Mouse (Mus musculus): ENCODE results near the gene Evl. TPM values are rescaled to one million over a fixed set of nuclear protein-coding genes. Genes with fewer than 3 reads are reported as not detected.

Gene Evl
- polyA plus RNA-seq, 1 experiment: 71.5 TPM

GRCm38 (mm10) chr12:108701221-108701620 is 146.7 kb downstream of the Evl start:
- Histone ChIP-seq H3K4me3 (no peak overlapping the region), H3K4me2 (ENCODE audit: low read depth) (no peak overlapping the region), H3K27me3 (ENCODE audit: control insufficient read depth, insufficient read depth, insufficient read length) (peaks cover 28% of the 10 kb centered on the region), H3ac (ENCODE audit: control insufficient read depth, insufficient read length) (no peak overlapping the region), H3K79me2 (ENCODE audit: control insufficient read depth, insufficient read depth) (no peaks in the 10 kb centered on the region), H3K36me3 (ENCODE audit: control insufficient read depth, insufficient read depth) (no peaks in the 10 kb centered on the region)
- no peak for TF ChIP-seq SRF (IDR thresholded peaks at IDR 0.05; ENCODE audit: control insufficient read depth, insufficient read length, low read depth)
- no peak for TF ChIP-seq TCF3 (IDR thresholded peaks at IDR 0.05; ENCODE audit: insufficient read length, low read depth)
- no peak for TF ChIP-seq MAX (IDR thresholded peaks at IDR 0.05; ENCODE audit: low read depth)
- no peak for TF ChIP-seq MYOD1 (IDR thresholded peaks at IDR 0.05; ENCODE audit: control insufficient read depth in 1 of 3, insufficient read length in 2 of 3, low read depth in 2 of 3)
- TF ChIP-seq POLR2A (IDR thresholded peaks at IDR 0.05; ENCODE audit: insufficient read length, low read depth): no peak
- TF ChIP-seq CEBPB (IDR thresholded peaks at IDR 0.05; ENCODE audit: insufficient read depth, poor library complexity, severe bottlenecking): no peak
- TF ChIP-seq MYOG (IDR thresholded peaks at IDR 0.05; ENCODE audit: control insufficient read depth in 1 of 3, insufficient read depth in 1 of 3, insufficient read length in 2 of 3, low read depth in 2 of 3): no peak
- no peak for TF ChIP-seq TCF12 (IDR thresholded peaks at IDR 0.05; ENCODE audit: insufficient read depth, poor library complexity, severe bottlenecking)
- TF ChIP-seq REST (IDR thresholded peaks at IDR 0.05; ENCODE audit: insufficient read depth, insufficient read length): no peak
- no peak for TF ChIP-seq POLR2AphosphoS2 (IDR thresholded peaks at IDR 0.05; ENCODE audit: insufficient read length, low read depth)
- TF ChIP-seq USF1 (IDR thresholded peaks at IDR 0.05; ENCODE audit: low read depth): no peak
- no peak for TF ChIP-seq E2F4 (IDR thresholded peaks at IDR 0.05; ENCODE audit: insufficient read depth)

- no peak within 1 kb of the TSS for H3K4me3 ChIP-seq
- H3K4me2 ChIP-seq (ENCODE audit: low read depth): no peak within 1 kb of the TSS
- TF ChIP-seq MYOG (IDR thresholded peaks at IDR 0.05; ENCODE audit: control insufficient read depth in 1 of 3, insufficient read depth in 1 of 3, insufficient read length in 2 of 3, low read depth in 2 of 3) (no peak), REST (IDR thresholded peaks at IDR 0.05; ENCODE audit: insufficient read depth, insufficient read length) (no peak), TCF3 (IDR thresholded peaks at IDR 0.05; ENCODE audit: insufficient read length, low read depth) (no peak), MYOD1 (IDR thresholded peaks at IDR 0.05; ENCODE audit: control insufficient read depth in 1 of 3, insufficient read length in 2 of 3, low read depth in 2 of 3) (no peak), TCF12 (IDR thresholded peaks at IDR 0.05; ENCODE audit: insufficient read depth, poor library complexity, severe bottlenecking) (no peak), SRF (IDR thresholded peaks at IDR 0.05; ENCODE audit: control insufficient read depth, insufficient read length, low read depth) (no peak), USF1 (IDR thresholded peaks at IDR 0.05; ENCODE audit: low read depth) (no peak)
- H3K36me3 ChIP-seq (ENCODE audit: control insufficient read depth, insufficient read depth): no peaks in the 10 kb centered on the region
- H3ac ChIP-seq (ENCODE audit: control insufficient read depth, insufficient read length): no peak within 1 kb of the TSS
- no peaks in the 10 kb centered on the region for H3K79me2 ChIP-seq (ENCODE audit: control insufficient read depth, insufficient read depth)
- H3K27me3 ChIP-seq (ENCODE audit: control insufficient read depth, insufficient read depth, insufficient read length): peaks cover 28% of the 10 kb centered on the region
These were observed 147.7 kb downstream of the Evl start, which contains the start of gene Degs2 for GRCm38 (mm10) chr12:108702185-108702584. Degs2 (minus strand) TSS chr12:108702315.

GRCm38 (mm10) chr12:108705486-108705885 is 151.0 kb downstream of the Evl start:
- Histone ChIP-seq H3ac (ENCODE audit: control insufficient read depth, insufficient read length) (no peak overlapping the region), H3K36me3 (ENCODE audit: control insufficient read depth, insufficient read depth) (no peaks in the 10 kb centered on the region), H3K27me3 (ENCODE audit: control insufficient read depth, insufficient read depth, insufficient read length) (peaks cover 23% of the 10 kb centered on the region), H3K79me2 (ENCODE audit: control insufficient read depth, insufficient read depth) (no peaks in the 10 kb centered on the region), H3K4me3 (no peak overlapping the region), H3K4me2 (ENCODE audit: low read depth) (no peak overlapping the region)
- TF ChIP-seq MAX (IDR thresholded peaks at IDR 0.05; ENCODE audit: low read depth) (no peak), POLR2AphosphoS2 (IDR thresholded peaks at IDR 0.05; ENCODE audit: insufficient read length, low read depth) (no peak), MYOD1 (IDR thresholded peaks at IDR 0.05; ENCODE audit: control insufficient read depth in 1 of 3, insufficient read length in 2 of 3, low read depth in 2 of 3) (no peak), REST (IDR thresholded peaks at IDR 0.05; ENCODE audit: insufficient read depth, insufficient read length) (no peak), USF1 (IDR thresholded peaks at IDR 0.05; ENCODE audit: low read depth) (no peak)

GRCm38 (mm10) chr12:108706129-108706528 is 151.6 kb downstream of the Evl start:
- Histone ChIP-seq H3K79me2 (ENCODE audit: control insufficient read depth, insufficient read depth) (no peaks in the 10 kb centered on the region), H3K4me3 (no peak overlapping the region), H3ac (ENCODE audit: control insufficient read depth, insufficient read length) (no peak overlapping the region), H3K36me3 (ENCODE audit: control insufficient read depth, insufficient read depth) (no peaks in the 10 kb centered on the region), H3K4me2 (ENCODE audit: low read depth) (no peak overlapping the region), H3K27me3 (ENCODE audit: control insufficient read depth, insufficient read depth, insufficient read length) (peaks cover 16% of the 10 kb centered on the region)
- TF ChIP-seq MYOD1 (IDR thresholded peaks at IDR 0.05; ENCODE audit: control insufficient read depth in 1 of 3, insufficient read length in 2 of 3, low read depth in 2 of 3) (no peak), CEBPB (IDR thresholded peaks at IDR 0.05; ENCODE audit: insufficient read depth, poor library complexity, severe bottlenecking) (no peak), E2F4 (IDR thresholded peaks at IDR 0.05; ENCODE audit: insufficient read depth) (no peak), SRF (IDR thresholded peaks at IDR 0.05; ENCODE audit: control insufficient read depth, insufficient read length, low read depth) (no peak), POLR2AphosphoS2 (IDR thresholded peaks at IDR 0.05; ENCODE audit: insufficient read length, low read depth) (no peak), USF1 (IDR thresholded peaks at IDR 0.05; ENCODE audit: low read depth) (no peak), MAX (IDR thresholded peaks at IDR 0.05; ENCODE audit: low read depth) (no peak), POLR2A (IDR thresholded peaks at IDR 0.05; ENCODE audit: insufficient read length, low read depth) (no peak), TCF3 (IDR thresholded peaks at IDR 0.05; ENCODE audit: insufficient read length, low read depth) (no peak), MYOG (IDR thresholded peaks at IDR 0.05; ENCODE audit: control insufficient read depth in 1 of 3, insufficient read depth in 1 of 3, insufficient read length in 2 of 3, low read depth in 2 of 3) (no peak), TCF12 (IDR thresholded peaks at IDR 0.05; ENCODE audit: insufficient read depth, poor library complexity, severe bottlenecking) (no peak), REST (IDR thresholded peaks at IDR 0.05; ENCODE audit: insufficient read depth, insufficient read length) (no peak)

- Histone ChIP-seq H3K4me3 (no peak overlapping the region), H3K79me2 (ENCODE audit: control insufficient read depth, insufficient read depth) (no peaks in the 10 kb centered on the region), H3K36me3 (ENCODE audit: control insufficient read depth, insufficient read depth) (no peaks in the 10 kb centered on the region), H3ac (ENCODE audit: control insufficient read depth, insufficient read length) (no peak overlapping the region), H3K4me2 (ENCODE audit: low read depth) (no peak overlapping the region), H3K27me3 (ENCODE audit: control insufficient read depth, insufficient read depth, insufficient read length) (peaks cover 3% of the 10 kb centered on the region)
- TF ChIP-seq MAX (IDR thresholded peaks at IDR 0.05; ENCODE audit: low read depth): no peak
- TF ChIP-seq REST (IDR thresholded peaks at IDR 0.05; ENCODE audit: insufficient read depth, insufficient read length): no peak
- TF ChIP-seq TCF12 (IDR thresholded peaks at IDR 0.05; ENCODE audit: insufficient read depth, poor library complexity, severe bottlenecking): no peak
- TF ChIP-seq MYOG (IDR thresholded peaks at IDR 0.05; ENCODE audit: control insufficient read depth in 1 of 3, insufficient read depth in 1 of 3, insufficient read length in 2 of 3, low read depth in 2 of 3): no peak
- TF ChIP-seq POLR2AphosphoS2 (IDR thresholded peaks at IDR 0.05; ENCODE audit: insufficient read length, low read depth): no peak
- no peak for TF ChIP-seq MYOD1 (IDR thresholded peaks at IDR 0.05; ENCODE audit: control insufficient read depth in 1 of 3, insufficient read length in 2 of 3, low read depth in 2 of 3)
- no peak for TF ChIP-seq TCF3 (IDR thresholded peaks at IDR 0.05; ENCODE audit: insufficient read length, low read depth)
- no peak for TF ChIP-seq E2F4 (IDR thresholded peaks at IDR 0.05; ENCODE audit: insufficient read depth)
- TF ChIP-seq CEBPB (IDR thresholded peaks at IDR 0.05; ENCODE audit: insufficient read depth, poor library complexity, severe bottlenecking): no peak
- no peak for TF ChIP-seq POLR2A (IDR thresholded peaks at IDR 0.05; ENCODE audit: insufficient read length, low read depth)
- no peak for TF ChIP-seq SRF (IDR thresholded peaks at IDR 0.05; ENCODE audit: control insufficient read depth, insufficient read length, low read depth)
- TF ChIP-seq USF1 (IDR thresholded peaks at IDR 0.05; ENCODE audit: low read depth): no peak
These were observed 154.9 kb downstream of the Evl start for GRCm38 (mm10) chr12:108709386-108709785.
